Mouse (Mus musculus) frontal cortex, adult 2 months (tissue): ENCODE measurements around the gene Pdgfa. TPM values are rescaled to one million over a fixed set of nuclear protein-coding genes. Genes with fewer than 3 reads are reported as not detected.

ENCODE experiments used
- DNase-seq, 2 experiments: peaks; one replicate each; pipeline ENCODE4 v3.0.0; 2022; ENCODE audit warnings: low spot score in 1 of 2; ENCODE audit errors: extremely low spot score in 1 of 2
- polyA plus RNA-seq: library from polyadenylated mRNA; depleted of rRNA; stranded (reverse); fragments of >200 nt; gene quantifications from 2 replicates; pipeline ENCODE4 v1.2.3, GENCODE M21; 2012

The Pdgfa gene
- polyA plus RNA-seq, 1 experiment, result 34.6 TPM

DNA sequence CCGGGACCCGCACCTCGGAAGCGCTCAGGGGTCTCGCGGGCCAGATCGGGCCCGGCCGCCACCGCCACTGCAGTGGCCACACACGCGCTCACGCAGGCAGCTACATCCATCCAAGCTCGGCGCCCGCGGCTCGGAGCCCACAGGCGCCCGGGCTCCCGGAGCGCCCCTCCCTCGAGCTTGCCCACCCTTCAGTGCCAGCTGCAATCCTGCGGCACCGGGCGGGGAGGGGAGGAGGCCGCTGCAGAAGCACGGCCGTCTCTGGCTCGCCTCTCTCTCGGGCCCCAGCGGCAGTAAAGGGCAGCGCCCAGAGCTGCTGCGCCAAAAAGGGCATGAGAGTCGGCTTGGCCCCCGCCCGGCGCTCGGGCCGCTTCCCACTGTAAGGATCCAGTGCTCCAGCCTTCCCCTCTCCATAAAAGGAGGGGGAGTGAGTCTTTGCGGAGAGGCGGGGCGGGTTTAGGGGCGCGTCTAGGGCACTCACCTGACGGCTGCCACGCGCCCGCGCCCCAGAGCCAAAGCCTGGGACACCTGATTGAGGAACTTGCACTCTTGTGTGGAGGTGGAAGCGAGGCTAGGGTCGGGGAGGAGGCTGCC, 1.4 kb downstream of the Pdgfa start:
- peak; percentile 36 to 60 for DNase-seq

DNA sequence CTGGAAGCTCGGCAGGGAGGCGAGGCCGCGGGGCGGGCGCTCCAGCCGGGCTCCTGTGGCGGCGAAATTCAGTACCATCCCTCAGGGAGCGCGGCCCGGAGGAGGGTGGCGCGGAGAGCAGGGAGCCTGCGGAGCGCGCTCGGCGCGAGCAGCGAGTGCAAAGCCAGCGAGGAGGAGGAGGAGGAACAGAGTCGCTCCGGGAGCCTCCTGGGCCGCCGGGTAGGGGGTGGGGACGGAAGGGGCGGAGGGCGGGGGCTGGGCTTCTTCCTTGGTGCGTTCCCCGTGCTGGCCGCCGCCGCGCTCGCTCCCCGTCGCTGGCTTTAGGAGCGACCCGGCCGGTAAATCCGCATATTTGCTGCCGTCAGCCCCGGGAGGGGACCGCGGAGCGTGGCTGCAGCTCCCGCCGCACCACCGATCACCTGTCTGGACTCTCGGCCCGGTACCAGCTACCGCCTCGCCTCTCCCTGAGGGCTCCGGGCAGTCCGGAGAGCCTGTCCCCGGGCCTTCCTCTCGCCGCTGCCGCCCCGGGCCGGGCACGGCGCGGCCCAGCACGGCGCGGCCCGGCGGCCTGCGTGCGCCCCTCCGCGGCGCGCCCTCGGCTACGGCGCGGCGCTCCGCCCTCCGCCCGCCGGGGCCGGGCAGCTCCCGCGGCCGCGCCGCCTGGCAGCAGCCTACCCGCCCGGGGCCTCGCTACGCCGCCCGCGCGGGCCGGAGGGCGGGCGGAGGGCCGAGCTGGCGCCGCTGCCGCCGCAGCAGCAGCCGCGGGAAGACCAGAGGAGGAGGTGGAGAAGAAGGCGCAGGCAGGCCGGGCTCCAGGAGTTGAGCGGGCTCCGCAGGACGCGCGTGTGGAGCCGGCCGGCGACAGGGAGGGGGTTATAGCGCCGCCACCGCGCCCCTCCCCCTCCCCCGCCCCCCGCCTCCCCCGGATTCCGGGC, 2.1 kb downstream of the Pdgfa start:
- DNase-seq, result peak in 1 of 2 experiments; percentile 76

DNA sequence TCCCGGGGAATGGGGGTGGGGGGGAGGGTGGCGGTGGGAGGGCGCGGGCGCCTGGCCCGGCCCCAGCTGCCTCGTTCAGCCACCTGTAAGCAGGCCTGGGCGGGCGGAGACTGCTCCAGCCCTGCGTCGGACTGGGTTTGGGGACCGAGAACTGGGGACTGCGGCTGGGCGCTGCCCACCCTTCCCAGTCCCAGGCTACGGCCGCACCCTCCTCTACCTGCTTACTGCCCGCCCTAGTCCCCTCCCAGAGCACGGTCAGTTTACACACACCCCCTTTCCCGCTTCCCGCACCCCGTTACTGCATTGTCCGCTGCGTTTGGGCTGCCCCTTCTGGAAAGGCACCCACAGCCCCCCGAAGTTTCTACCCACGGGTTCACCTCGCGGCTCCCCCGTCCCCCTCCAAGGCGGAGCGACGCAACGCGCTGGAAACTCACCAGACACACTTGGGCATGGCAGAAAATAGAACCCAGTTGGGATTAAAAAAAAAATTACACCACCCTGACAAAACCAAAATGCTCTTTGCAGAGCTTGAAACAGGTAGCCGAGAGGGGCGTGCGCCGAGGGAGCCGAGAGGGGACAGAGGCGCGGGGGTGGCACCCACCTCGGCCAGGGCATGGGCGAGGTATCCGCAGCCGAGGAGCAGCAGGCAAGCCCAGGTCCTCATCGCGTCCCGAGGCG, 2.9 kb downstream of the Pdgfa start:
- DNase-seq, result peak in 1 of 2 experiments; percentile 42

DNA sequence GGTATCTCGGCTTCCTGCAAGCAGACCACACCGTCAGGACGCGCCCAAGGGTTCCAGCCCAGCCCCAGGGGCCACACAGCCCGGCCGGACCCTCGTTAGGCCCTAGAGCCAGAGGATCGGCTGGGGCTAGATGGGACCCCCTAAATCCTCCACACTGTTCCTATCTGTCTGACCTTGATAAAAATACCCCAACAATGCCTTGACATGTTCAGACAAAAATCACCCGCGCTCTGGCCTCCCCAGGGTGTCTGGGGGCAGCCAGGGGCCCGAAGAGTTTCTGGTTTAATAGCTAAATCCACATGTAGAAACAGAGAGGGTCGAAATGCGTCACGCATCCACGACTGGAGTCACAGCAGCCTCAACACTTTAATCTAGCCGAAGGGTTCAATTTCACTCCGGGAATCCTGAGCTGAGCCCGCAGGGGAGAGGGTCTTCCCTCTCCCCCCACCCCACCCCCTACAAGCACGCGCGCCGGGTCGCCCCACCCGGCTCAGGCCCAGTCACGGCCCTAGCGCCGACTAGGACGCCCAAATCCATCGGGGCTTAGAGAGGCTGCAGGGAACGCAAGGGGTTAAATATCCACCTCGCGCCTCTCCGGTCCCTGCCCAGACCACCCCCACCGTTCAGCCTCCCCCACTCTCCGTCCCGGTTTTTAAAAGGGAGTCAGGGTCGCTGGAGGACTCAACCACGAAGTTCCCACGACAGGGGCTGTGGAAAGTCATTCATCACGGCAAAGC, 3.6 kb downstream of the Pdgfa start:
- DNase-seq, result no peak

DNA sequence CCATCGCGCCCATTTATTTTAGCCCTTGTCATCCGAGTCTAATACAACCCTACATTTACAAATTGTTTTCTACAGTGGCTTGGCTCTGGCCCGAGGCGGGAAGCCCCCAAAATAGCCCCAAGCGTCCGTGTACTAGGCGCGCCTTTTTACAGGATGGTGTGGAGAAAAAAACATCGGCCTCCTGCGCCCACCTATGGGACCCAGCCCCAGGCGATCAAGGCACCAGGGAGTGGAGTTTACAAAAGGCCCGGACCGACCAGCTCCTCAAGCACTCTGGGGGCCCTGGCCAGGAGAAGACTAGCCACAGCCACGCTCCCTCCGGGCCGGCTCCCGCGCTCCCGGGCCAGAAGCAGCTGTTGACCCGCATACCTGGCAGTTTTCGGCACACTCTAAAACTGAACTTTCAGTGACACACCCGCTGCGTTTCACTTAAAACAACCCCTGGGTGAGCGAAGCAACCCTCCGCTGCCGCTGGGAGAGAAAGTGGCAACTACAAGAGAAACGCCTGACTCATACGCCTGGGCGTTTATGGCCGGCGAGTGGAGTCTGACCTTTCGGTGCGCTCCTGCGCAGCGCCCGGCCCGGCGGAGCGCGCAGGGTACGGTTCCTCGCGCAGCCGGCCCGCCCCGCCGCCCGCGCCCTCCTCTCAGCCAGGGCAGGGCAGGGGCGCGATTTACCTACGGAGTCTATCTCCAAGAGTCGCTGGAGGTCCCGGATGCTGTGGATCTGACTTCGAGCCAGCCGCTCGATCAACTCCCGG, 4.4 kb downstream of the Pdgfa start:
- DNase-seq, result no peak

DNA sequence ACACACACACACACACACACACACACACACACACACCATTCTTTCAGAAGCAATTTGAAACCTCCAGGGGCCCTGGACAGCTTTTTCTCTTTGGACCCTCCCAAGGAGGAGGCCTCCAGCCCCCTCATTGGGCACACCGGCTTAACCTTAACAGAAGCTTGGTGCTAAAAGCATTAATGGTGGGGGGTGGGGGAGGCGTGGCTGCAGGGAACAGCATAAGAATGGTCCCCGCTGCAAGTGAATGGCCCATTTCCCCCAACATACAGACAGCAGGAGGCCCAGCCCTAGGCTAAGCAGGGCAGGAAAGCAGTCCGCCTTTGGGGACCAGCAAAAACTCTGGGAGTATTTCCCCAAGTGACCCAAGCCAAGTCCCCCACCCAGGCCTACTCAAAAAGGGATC, 5.4 kb downstream of the Pdgfa start:
- DNase-seq, result no peak

DNA sequence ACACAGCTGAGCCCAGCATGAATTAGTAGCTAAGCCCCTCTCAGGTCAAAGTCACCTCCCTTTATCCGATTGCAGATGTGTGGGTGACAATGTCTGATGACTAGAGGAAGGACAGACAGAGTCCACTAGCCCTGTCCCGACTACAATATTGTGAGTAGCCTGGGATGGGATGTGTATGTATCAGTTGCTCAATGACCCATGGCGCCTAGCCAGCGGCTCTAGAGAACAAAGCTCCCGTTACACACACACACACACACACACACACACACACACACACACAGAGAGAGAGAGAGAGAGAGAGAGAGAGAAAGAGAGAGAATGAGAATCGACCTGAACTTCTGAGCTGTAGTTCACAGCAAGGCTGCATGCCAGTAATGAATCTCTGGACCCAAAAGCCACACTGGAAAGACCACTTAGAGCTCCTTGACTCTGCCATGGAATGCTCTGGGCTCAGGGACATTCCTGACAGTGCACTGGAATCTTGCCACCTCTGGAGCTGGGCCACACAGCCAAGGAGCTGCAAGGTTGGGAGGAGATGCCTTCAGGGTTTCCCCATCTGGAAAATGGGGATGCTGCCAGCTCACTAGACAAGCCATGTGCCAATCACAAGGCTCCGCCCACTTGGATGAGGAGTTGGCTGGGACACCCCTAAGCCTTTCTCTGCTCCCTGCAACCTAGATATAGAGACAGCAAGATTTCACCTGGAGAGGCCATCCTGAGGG, 6.3 kb downstream of the Pdgfa start:
- peak in 1 of 2 experiments; percentile 15 for DNase-seq

DNA sequence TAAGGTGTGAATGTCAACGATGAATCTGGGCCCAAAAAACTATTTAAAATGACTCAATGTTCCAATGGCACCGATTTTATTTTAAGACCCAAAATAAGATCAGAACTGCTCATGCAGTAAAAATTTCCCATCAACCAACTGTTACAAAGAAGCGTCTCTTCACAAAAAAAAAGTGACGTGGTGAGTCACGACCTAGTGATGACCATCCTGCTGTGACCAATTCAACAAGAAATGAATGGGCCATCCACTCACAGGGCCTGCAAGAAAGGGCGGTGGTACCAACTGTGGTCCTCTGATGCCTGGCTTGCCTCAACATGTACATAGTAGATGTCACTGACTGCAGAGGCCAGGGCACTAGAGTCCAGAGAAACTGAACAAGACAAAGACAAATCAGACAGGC, 7.6 kb downstream of the Pdgfa start:
- no peak for DNase-seq

DNA sequence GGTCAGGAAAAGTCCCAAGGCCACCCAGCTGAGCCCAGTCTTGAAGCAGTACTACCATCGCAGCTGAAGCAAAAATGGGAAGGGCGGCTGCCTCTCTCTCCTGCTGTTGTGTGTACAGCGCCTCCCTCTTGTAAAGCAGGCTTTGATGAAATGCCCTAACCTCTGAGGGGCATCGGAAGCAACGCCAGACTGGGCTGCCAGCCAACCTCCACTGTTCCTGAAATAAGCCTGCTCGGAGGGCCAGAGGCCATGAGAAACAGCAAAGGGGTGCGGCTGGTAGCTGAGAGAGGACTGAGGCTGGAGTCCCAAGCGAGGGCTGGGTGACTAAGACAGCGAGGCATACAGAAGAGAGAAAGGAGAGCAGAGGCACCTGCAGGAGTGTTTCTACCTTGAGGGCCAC, 8.4 kb downstream of the Pdgfa start:
- no peak for DNase-seq

DNA sequence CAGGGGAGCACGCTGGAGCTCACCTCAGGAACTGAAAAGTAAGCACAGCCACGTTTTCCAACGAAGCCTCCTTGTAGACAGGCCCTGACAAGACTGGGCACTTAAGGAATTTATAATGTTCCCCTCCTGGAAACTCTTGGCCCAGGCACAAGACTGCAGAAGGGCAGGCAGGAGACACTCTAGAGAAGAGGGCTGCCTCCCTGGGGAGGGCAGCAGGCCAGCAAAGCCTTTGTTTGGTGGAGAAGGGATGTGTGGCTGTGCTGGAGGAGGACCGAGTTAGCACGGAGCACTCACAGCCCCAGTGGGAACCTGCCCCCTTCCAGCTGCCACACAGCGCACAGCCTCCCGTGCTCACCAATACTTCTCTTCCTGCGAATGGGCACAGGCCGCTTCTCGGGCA, 9.2 kb downstream of the Pdgfa start:
- DNase-seq, result no peak

DNA sequence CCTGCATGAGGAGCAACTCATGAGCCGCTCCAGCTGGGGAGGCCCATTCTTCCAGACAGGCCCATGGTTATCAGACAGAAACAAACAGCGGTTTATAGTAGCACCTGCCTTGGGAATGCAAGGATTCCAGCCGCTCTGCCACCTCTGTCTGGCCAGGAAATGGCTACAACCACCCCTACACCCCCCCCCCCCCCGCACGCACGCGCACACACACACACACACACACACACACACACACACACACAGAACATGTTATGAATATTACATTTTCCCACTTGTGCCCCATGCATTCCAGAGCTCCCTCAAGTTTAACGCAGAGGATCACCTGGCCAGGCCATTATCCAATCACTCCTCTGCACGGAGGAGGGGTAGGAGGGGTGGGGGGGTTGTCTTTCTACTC, 15.2 kb downstream of the Pdgfa start:
- DNase-seq, result no peak

DNA sequence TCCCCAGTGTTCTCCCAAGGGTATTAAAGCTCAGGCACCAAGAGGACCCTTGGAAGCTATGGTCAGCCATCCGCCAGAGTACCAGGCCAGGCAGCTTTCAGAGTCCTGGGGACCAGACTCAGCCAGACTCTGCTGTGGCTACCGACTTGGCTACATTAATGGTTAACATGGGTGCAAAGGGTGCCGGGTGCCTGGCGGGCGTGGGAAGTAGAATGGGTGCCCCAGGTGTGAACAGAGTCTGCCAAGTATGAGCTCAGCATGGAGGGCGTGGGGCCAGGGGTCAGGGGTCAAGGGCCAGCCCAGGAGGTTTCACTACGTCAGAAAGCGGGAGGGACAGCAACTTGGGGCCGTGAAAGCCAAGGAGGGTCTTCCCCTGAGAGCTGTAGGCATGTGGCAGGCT, 16.6 kb downstream of the Pdgfa start:
- no peak for DNase-seq

DNA sequence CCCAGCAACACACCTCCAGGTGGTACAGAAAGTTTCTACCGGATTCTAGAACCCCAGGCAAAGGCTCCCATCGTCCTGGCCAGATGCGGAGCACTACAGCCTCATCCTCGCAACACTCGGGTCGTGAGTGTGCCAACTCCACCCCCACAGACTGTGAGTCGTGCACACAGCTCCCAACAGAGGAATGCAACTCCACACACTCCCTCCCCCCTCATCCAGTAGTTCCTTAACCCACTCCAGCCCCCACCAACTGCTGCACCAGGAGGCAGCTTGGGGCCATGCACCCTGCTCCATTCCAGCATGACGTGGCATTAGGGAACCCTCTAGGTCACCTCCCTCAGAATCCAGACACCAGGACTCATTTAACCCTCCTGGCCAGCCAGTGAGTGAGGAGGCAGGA, 17.3 kb downstream of the Pdgfa start:
- DNase-seq, result peak in 1 of 2 experiments; percentile 69

DNA sequence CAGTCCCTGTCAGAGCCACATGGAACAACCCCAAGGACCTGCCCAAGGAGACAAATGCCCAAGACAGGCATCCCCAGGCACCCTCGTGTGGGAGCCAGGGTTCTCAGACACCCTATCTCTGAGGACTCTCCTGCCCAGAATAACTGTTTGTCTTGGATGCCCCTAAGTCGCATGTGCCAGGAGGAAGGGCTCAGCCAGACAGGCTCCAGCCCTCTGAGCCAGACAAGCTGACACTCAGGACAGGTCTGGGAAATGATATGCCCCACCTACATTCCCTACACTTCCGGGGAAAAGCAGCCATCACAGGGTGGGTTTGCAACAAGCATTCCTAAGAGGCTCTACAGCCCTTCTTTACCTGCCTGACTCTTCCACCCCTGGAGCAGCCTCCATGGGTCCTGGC, 19.4 kb downstream of the Pdgfa start:
- DNase-seq, result no peak

DNA sequence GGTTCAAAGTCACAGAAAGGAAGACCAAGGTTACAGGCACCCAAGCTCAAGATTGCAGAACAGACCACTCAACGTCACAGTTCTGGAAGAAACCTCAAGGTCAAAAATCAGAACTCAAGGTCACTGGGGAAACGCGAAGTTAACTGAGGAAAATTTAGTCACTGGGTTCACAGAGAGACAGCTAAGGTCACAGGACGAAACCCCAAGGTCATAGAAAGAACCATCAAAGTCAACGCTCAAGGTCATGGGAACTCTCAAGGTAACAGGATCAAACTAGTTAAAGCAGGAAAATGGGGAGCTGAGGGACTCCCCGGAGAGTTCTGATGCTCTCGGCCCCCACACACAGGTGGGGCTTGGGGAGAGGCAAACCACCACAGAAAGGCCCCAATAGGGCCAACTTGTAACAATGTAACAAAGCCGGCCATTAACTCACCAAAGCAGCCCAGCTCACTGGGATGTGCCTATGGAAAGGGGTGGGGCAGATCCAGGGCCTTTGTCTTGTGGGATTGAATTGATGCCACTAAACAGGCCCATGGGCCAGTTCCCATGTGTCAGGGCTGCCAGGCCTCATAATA, 22.2 kb downstream of the Pdgfa start:
- DNase-seq, result no peak

DNA sequence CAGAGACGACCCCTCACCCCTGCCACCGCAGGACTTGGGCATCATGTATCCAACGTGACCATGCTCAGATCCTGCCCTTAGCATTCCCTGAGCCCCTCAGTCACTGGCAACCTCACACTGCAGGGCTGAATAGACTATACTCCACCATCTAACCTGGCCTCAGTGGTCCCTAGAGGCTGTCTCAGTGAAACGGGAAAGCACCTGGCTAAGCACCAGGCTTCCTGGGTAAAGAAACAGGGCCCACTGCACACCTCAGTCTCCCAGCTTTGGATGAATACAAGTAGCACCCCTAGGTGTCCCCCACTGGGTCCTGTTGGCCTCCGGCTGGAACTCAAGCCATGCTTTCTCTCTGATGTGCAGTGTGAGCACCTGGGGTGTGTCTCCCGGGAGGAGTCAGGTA, 23.7 kb downstream of the Pdgfa start:
- no peak for DNase-seq

DNA sequence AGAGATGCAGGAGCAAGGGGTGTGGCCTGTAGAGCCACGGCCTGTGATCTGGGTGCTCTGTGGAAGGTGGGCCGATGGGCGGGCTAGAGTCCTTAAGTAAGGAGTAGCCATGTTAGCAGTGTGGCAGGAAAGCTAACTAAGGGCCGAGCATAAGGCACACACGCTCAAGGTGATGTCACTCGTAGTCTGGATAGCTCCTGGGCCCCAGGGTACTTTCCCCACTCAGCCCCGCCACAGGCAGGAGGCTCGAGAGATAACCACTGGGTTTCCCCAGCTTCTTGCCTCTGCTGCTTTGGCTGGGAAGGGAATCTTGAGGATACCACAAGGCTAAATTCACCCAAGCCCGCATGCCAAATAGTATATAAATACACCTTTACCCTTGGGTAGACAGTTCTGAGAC, 25.8 kb downstream of the Pdgfa start:
- no peak for DNase-seq

DNA sequence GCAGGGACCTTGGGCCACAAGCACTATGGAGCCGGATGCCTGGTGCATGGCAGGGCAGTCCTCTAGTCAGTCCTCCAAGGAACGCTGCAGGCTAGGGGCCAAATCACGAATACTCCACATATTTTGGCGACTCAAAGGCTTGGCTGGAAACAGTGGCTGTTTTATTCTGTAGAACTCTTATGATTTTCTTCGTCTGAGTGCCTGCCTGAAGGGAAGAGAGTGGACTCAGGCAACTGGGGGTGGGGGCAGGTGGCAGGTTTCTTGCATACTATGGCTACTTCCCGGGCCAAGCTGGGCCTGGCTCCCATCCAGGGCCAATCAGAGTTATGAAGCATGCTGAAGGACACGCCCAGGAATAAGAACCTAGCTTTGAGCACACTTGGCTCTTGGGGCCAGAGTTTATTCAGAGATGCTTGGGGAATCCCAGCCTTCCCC, 27.1 kb downstream of the Pdgfa start:
- DNase-seq, result peak in 1 of 2 experiments; percentile 15
